Mouse (Mus musculus) liver, adult 2 months (tissue): ENCODE measurements at regions not wholly inside any gene's neighbourhood (a gene's known extent, or its start where the extent isn't known, plus 50 kb on each side); places are given as distances from the start of the nearest gene placed in this dataset.

Experiments used
- DNase-seq: peaks from one replicate; pipeline ENCODE4 v3.0.0-alpha.2; 2011; ENCODE audit warnings: low read depth, low spot score; ENCODE audit errors: extremely low read depth
- H3K27ac ChIP-seq: fragments of 200-500 bp; replicated peaks from 2 replicates; pipeline ENCODE4 v1.5.1; 2012; ENCODE audit warnings: low read depth, mild to moderate bottlenecking, control low read depth, inconsistent platforms, low read length; ENCODE audit not compliant: insufficient read depth
- H3K27me3 ChIP-seq: fragments of 200-500 bp; 2 replicates; pipeline ENCODE4 v1.6.1; 2012; ENCODE audit warnings: mild to moderate bottlenecking, moderate library complexity, low read length, inconsistent platforms; ENCODE audit not compliant: control insufficient read depth, insufficient read depth
- H3K36me3 ChIP-seq: fragments of 200-500 bp; 2 replicates; pipeline ENCODE4 v1.6.1; 2012; ENCODE audit warnings: low read length, inconsistent platforms; ENCODE audit not compliant: control insufficient read depth, insufficient read depth
- H3K4me1 ChIP-seq: fragments of 200-500 bp; 2 replicates; pipeline ENCODE4 v1.6.1; 2011; ENCODE audit warnings: low read length; ENCODE audit not compliant: control insufficient read depth, insufficient read depth
- H3K4me3 ChIP-seq: fragments of 200-500 bp; 2 replicates; pipeline ENCODE4 v1.5.1; 2011; ENCODE audit warnings: low read depth, mild to moderate bottlenecking, control low read depth, low read length, moderate library complexity; ENCODE audit not compliant: insufficient read depth
- H3K79me2 ChIP-seq: fragments of 200-500 bp; 2 replicates; pipeline ENCODE4 v1.6.1; 2012; ENCODE audit warnings: inconsistent platforms, mild to moderate bottlenecking, low read length, moderate library complexity; ENCODE audit not compliant: control insufficient read depth, insufficient read depth
- H3K9ac ChIP-seq: fragments of 200-500 bp; 2 replicates; pipeline ENCODE4 v1.6.1; 2012; ENCODE audit warnings: low read depth, mild to moderate bottlenecking, control low read depth, inconsistent platforms, low read length
- CTCF ChIP-seq: fragments of 200-500 bp; IDR thresholded peaks from 2 replicates; pipeline ENCODE4 v1.5.1; 2011; ENCODE audit warnings: low read depth, low read length, control low read depth
- POLR2A ChIP-seq: fragments of 200-500 bp; IDR thresholded peaks from 2 replicates; pipeline ENCODE4 v1.6.1; 2011; ENCODE audit warnings: low read length, control low read depth; ENCODE audit not compliant: insufficient read depth; ENCODE audit errors: extremely low read depth
- WGBS: fragments of 180-500 bp; shearing (Covaris S2); methylation state at CpG from one replicate; pipeline ENCODE4 v1.1.7; 2018; 5-methylcytosine and 5-hydroxymethylcytosine counted together

DNA sequence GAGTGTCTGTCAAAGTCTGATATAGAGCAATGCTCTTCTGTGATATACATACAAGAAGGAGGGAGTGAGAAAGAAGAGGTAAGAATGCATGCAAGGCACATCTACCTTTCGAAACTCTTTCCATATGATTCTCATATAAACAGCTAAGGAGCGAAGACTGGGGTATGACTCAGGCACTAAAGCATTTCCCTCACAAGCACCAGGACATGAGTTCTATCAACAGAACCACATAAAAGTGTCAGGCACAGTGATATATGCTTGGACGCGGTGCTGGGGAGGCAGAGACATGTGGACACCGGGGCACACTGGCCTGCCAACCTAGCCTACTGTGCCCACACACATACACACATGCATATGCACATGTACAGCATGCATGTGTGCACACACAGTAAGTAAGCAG is 391.3 kb downstream of the Mtx2 start:
- no peaks in the 10 kb centered on the region for H3K79me2 ChIP-seq
- no peak overlapping the region for H3K9ac ChIP-seq
- no peak for DNase-seq
- no peaks in the 10 kb centered on the region for H3K27me3 ChIP-seq
- TF ChIP-seq POLR2A = no peak
- no peak for TF ChIP-seq CTCF
- 87% methylated on average over 5 of the region's 5 CpGs for WGBS
- no peak overlapping the region for H3K4me3 ChIP-seq
- no peaks in the 10 kb centered on the region for H3K4me1 ChIP-seq
- H3K36me3 ChIP-seq = no peaks in the 10 kb centered on the region
- no peak overlapping the region for H3K27ac ChIP-seq

DNA sequence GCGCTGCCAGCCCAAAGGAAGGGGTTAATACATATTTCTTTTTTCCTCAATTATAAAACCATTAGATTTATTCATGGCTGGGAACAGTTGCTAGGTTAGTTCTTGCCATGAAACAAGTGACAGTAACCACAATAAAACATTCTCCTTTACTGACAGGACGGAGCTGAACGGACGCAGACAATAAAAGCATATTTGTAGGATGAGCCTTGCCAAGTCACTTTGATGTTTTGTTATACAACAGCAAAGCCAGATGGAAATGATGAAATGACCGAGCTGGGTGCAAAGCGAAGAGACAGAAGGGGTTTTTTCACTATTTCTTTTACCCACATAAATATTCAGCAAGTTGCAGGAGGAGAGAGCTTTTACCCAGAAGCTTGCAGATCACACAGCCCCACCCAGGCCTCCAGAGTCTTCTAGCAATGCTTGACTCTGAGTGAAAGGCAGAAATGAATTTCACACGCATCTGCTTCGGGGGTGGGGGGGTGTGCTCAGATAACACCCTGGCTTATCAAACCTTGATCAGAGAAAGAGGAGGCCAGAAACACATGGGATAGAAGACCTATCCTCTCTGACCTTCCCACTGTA is 395.3 kb downstream of the Mtx2 start:
- TF ChIP-seq POLR2A (no peak), CTCF (no peak)
- Histone ChIP-seq H3K4me1 (peaks cover 3% of the 10 kb centered on the region; the same call in 1 of the 2 replicates), H3K4me3 (no peak overlapping the region), H3K9ac (no peak overlapping the region), H3K36me3 (no peaks in the 10 kb centered on the region), H3K27me3 (peaks cover 3% of the 10 kb centered on the region; the same call in 1 of the 2 replicates), H3K27ac (no peak overlapping the region), H3K79me2 (no peaks in the 10 kb centered on the region)
- 82% methylated on average over 8 of the region's 8 CpGs for WGBS
- DNase-seq = no peak

DNA sequence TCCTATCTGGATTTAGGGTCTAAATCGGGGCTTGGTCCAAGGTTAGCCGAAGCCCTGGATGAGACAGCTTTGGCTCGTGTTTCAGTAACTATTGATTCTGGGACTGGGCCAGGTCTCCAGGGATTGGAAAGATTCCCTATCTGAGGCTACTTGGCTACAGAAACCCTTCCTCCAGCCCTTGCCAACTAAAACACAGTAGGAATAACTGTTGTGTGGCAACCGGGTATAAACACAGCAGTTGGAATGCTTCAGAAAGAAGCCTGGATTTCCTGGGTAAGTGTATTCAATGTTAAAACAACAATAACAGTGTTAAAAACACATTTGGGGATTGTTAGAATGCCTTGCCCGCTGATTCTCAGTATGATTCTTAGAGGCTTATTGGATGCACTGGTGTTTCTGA is 398.8 kb downstream of the Mtx2 start:
- H3K9ac ChIP-seq = no peak overlapping the region
- peaks cover 3% of the 10 kb centered on the region; the same call in 1 of the 2 replicates for H3K4me1 ChIP-seq
- peak; percentile 79 for DNase-seq
- no peaks in the 10 kb centered on the region for H3K36me3 ChIP-seq
- no peaks in the 10 kb centered on the region for H3K79me2 ChIP-seq
- H3K4me3 ChIP-seq = no peak overlapping the region
- H3K27me3 ChIP-seq = peaks cover 3% of the 10 kb centered on the region; the same call in 1 of the 2 replicates
- H3K27ac ChIP-seq = no peak overlapping the region
- 8% methylated on average over 5 of the region's 5 CpGs for WGBS
- TF ChIP-seq POLR2A (no peak), CTCF (no peak)

DNA sequence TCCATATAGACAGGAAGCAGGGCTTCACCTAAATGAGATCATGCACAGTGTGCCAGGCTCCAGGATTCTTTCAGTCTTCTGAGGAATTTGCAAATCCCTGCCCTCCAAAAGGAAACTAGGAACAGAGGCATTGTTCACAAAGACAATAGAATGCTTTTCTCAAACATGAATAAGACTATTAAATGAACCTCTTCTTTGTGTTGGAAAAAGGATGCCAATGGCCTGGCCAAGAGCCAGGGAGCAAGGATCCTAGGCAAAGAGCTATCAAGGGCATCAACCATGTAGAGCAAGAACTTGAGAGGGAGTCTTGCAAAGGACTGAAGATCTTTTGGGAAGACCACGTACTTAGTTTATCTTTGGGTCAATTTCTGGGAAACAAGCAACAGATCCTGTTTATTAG is 415.4 kb downstream of the Mtx2 start:
- H3K4me3 ChIP-seq = no peak overlapping the region
- no peak for DNase-seq
- no peaks in the 10 kb centered on the region for H3K27me3 ChIP-seq
- no peak overlapping the region for H3K27ac ChIP-seq
- no peak overlapping the region for H3K9ac ChIP-seq
- H3K79me2 ChIP-seq = no peaks in the 10 kb centered on the region
- H3K4me1 ChIP-seq = no peaks in the 10 kb centered on the region
- H3K36me3 ChIP-seq = no peaks in the 10 kb centered on the region
- TF ChIP-seq POLR2A (no peak), CTCF (no peak)
- 73% methylated on average over 1 of the region's 1 CpGs for WGBS

DNA sequence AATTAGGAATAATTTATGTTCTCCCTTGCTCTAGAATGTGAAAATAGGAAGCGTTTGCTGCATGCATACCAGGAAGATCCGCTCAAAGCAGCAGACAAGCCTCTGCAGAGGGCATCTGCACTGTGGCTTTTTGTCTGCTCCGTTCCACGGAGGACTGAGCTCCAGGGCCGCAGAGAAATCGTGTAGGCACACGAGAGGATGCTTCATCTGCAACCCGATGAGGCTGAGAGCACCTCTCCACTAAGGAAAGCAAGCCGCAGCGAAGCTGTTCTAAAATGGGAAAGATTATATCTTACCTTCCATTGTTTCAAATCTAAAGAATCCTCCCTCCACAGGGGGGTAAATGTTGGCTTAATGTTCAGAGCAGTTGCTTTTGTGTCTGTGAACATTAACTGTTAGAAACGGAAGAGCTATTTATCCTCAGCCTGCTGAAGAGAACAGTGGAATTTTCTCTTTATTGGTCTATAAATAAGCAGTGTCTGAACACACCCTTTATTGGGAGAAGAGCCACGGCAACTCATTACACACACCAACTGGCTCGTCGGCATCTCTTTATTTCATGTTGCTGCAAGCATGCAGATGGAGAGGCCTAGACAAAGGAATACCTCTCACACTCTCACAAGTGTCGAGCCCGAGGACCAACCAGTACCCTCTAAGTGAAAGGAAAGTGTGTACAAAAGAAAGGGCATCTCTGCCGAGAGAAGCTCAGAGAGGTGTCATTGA is 414.6 kb upstream of the Hnrnpa3 start:
- DNase-seq = no peak
- H3K27me3 ChIP-seq = no peaks in the 10 kb centered on the region
- no peak overlapping the region for H3K9ac ChIP-seq
- no peaks in the 10 kb centered on the region for H3K79me2 ChIP-seq
- H3K4me3 ChIP-seq = no peak overlapping the region
- TF ChIP-seq CTCF = no peak
- no peak for TF ChIP-seq POLR2A
- no peaks in the 10 kb centered on the region for H3K36me3 ChIP-seq
- H3K4me1 ChIP-seq = no peaks in the 10 kb centered on the region
- 80% methylated on average over 17 of the region's 17 CpGs for WGBS
- H3K27ac ChIP-seq = no peak overlapping the region

GRCm38 (mm10) chr2:75245256-75245655 is 413.8 kb upstream of the Hnrnpa3 start:
- Histone ChIP-seq H3K4me1 (no peaks in the 10 kb centered on the region), H3K27me3 (no peaks in the 10 kb centered on the region), H3K27ac (no peak overlapping the region), H3K36me3 (no peaks in the 10 kb centered on the region), H3K4me3 (no peak overlapping the region), H3K9ac (no peak overlapping the region), H3K79me2 (no peaks in the 10 kb centered on the region)
- 89% methylated on average over 6 of the region's 6 CpGs for WGBS
- no peak for DNase-seq
- TF ChIP-seq CTCF (no peak), POLR2A (no peak)
